Mouse (Mus musculus): ENCODE measurements at regions not wholly inside any gene's neighbourhood (a gene's known extent, or its start where the extent isn't known, plus 50 kb on each side); places are given as distances from the start of the nearest gene placed in this dataset.

GRCm38 (mm10) chr13:44622661-44623355 is 106.5 kb upstream of the Jarid2 start:
- TF ChIP-seq CTCF (IDR thresholded peaks at IDR 0.05; ENCODE audit: borderline replicate concordance, extremely low read depth, insufficient read depth, insufficient read length) = no peak
- no peak for TF ChIP-seq POLR2A (IDR thresholded peaks at IDR 0.05; ENCODE audit: borderline replicate concordance, extremely low read depth, insufficient read depth, insufficient read length, poor library complexity, severe bottlenecking)

Measured in brain, embryonic 14.5 days (tissue).